Mouse (Mus musculus): ENCODE measurements around the gene Pmp22.

GRCm38 (mm10) chr11:63142816-63143215 lies 14.0 kb downstream of the Pmp22 start:
- TF ChIP-seq POLR2A (IDR thresholded peaks at IDR 0.05; ENCODE audit: low read depth, low read length) (no peak), CTCF (conservative IDR thresholded peaks at IDR 0.05; ENCODE audit: insufficient read depth, insufficient read length, low read depth, low read length) (no peak)

Measured in kidney, adult 2 months (tissue).